Mouse (Mus musculus) ES-E14 (cell line): ENCODE results near the gene Ankrd36.

Source experiments
- CHD2 ChIP-seq: IDR thresholded peaks from 2 replicates; pipeline ENCODE4 v1.6.1; 2014; ENCODE audit warnings: mild to moderate bottlenecking, low read depth, low read length, inconsistent platforms
- HCFC1 ChIP-seq: IDR thresholded peaks from 2 replicates; pipeline ENCODE4 v1.6.1; 2012; ENCODE audit warnings: low read length, inconsistent platforms, borderline replicate concordance; ENCODE audit not compliant: insufficient read depth
- MAFK ChIP-seq: IDR thresholded peaks from 2 replicates; pipeline ENCODE4 v1.6.1; 2014; ENCODE audit warnings: mild to moderate bottlenecking, low read depth, low read length, inconsistent platforms; ENCODE audit not compliant: insufficient read depth
- ZC3H11A ChIP-seq: IDR thresholded peaks from 2 replicates; pipeline ENCODE4 v1.6.1; 2012; ENCODE audit warnings: low read depth, mild to moderate bottlenecking, inconsistent platforms, low read length, borderline replicate concordance
- ZNF384 ChIP-seq: IDR thresholded peaks from 2 replicates; pipeline ENCODE4 v1.6.1; 2012; ENCODE audit warnings: low read depth, low read length, inconsistent platforms

DNA sequence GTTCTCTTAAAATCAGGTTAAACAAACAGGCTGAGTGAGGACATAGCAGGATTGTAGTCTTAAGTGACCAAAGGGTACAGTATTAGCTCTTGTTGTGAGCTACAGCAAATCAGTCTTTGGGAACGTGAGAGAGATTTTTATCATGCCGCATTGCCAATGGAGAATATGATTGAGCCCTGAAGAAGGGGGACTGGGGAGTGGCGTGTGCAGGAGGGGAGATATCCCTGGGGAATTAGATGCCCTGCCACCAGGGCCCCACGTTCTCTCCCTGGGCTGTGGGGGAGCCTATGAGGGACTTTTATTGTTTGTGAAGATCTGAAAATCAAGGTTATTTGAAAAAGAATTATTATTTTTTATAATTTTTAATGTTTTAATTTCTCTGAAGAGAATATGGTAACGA lies 26.3 kb downstream of the Ankrd36 start:
- no peak for TF ChIP-seq ZNF384
- TF ChIP-seq MAFK: no peak
- TF ChIP-seq CHD2: no peak
- TF ChIP-seq ZC3H11A: no peak
- TF ChIP-seq HCFC1: no peak
